ENCODE assay signal across 10 mouse cellular contexts in genomic region chr7:81959704-81960103, GRCm38 (mm10). TPM values are rescaled to one million over a fixed set of nuclear protein-coding genes. Genes with fewer than 3 reads are reported as not detected.
DNase-seq lines count a peak whose midpoint lies in the region; ATAC-seq lines count a peak whose summit lies in the region.
"Had no signal": no experiment of that assay in that cellular context is flagged by ENCODE, and none has a peak within 500 bp of the region (broad histone marks: within the 10 kb centered on the region; RNA-seq: fewer than 3 reads in every experiment).

No protein-coding gene starts in this region.

- no peak overlapping the region for H3K4me2 ChIP-seq in intestine, embryonic 14.5 days (ENCODE audit: low read length)
- H3K4me2 ChIP-seq in intestine, embryonic 16.5 days (ENCODE audit: low read depth, low read length): no peak overlapping the region
- H3K4me2 ChIP-seq in neural tube, embryonic 11.5 days (ENCODE audit: low read depth): no peak overlapping the region
- H3K4me2 ChIP-seq: embryonic facial prominence, embryonic 15.5 days; liver, embryonic 15.5 days had no signal

- WGBS in intestine, embryonic 14.5 days: 3% methylated on average over 3 of the region's 3 CpGs
- WGBS in intestine, embryonic 16.5 days: 2% methylated on average over 3 of the region's 3 CpGs
- 7% methylated on average over 3 of the region's 3 CpGs for WGBS in neural tube, embryonic 11.5 days

- 0 out of 2 replicates have a peak, but pooled peaks have one; percentile 47 for ATAC-seq in intestine, embryonic 14.5 days (replicated peaks; ENCODE audit: low FRiP score, low TSS enrichment, low read depth)
- ATAC-seq in intestine, embryonic 16.5 days: no peak; the same call in 1 of the 2 replicates
- no peak for ATAC-seq in neural tube, embryonic 11.5 days (ENCODE audit: insufficient read depth, low FRiP score, low TSS enrichment)

- H3K27ac ChIP-seq in intestine, embryonic 14.5 days (ENCODE audit: low read depth): no peak overlapping the region
- no peak overlapping the region for H3K27ac ChIP-seq in intestine, embryonic 16.5 days (ENCODE audit: low read length)
- H3K27ac ChIP-seq in neural tube, embryonic 11.5 days (ENCODE audit: low read depth, low read length): no peak overlapping the region
- H3K27ac ChIP-seq: embryonic facial prominence, embryonic 15.5 days; liver, embryonic 15.5 days had no signal

- H3K4me3 ChIP-seq in intestine, embryonic 14.5 days (ENCODE audit: low read depth, low read length): no peak overlapping the region
- H3K4me3 ChIP-seq in intestine, embryonic 16.5 days (ENCODE audit: low read length): no peak overlapping the region
- H3K4me3 ChIP-seq in neural tube, embryonic 11.5 days (ENCODE audit: low read depth, low read length): no peak overlapping the region
- H3K4me3 ChIP-seq: embryonic facial prominence, embryonic 15.5 days; liver, embryonic 15.5 days had no signal

- H3K27me3 ChIP-seq in intestine, embryonic 14.5 days (replicated peaks; ENCODE audit: control insufficient read depth, insufficient read depth, low read length): no peaks in the 10 kb centered on the region
- no peaks in the 10 kb centered on the region for H3K27me3 ChIP-seq in intestine, embryonic 16.5 days (replicated peaks; ENCODE audit: control insufficient read depth, insufficient read depth, low read length)
- H3K27me3 ChIP-seq in neural tube, embryonic 11.5 days (ENCODE audit: control insufficient read depth, insufficient read depth, low read length): no peaks in the 10 kb centered on the region

- no peak for DNase-seq in intestine, embryonic 14.5 days (ENCODE audit: low spot score)
- DNase-seq in B cell, adult 2 months: peak; percentile 50
- DNase-seq in NIH3T3 (ENCODE audit: low read depth): peak; percentile 90
- peak; percentile 57 for DNase-seq in embryo, embryonic 11.5 days (ENCODE audit: low read depth, low spot score)
- peak; percentile 38 for DNase-seq in kidney, postnatal 10 days
- DNase-seq in neural tube, embryonic 11.5 days (ENCODE audit: low spot score): peak; percentile 47
- DNase-seq in ovary, postnatal 10 days (ENCODE audit: low spot score): no peak

- H3K9me3 ChIP-seq in intestine, embryonic 14.5 days (ENCODE audit: control insufficient read depth, low read length): no peaks in the 10 kb centered on the region
- no peaks in the 10 kb centered on the region for H3K9me3 ChIP-seq in intestine, embryonic 16.5 days (ENCODE audit: control insufficient read depth, low read length)
- H3K9me3 ChIP-seq in neural tube, embryonic 11.5 days (ENCODE audit: control insufficient read depth, low read length): no peaks in the 10 kb centered on the region
- H3K9me3 ChIP-seq: embryonic facial prominence, embryonic 15.5 days; liver, embryonic 15.5 days had no signal

- no peaks in the 10 kb centered on the region for H3K36me3 ChIP-seq in intestine, embryonic 14.5 days (ENCODE audit: control insufficient read depth, insufficient read depth, low read length)
- no peaks in the 10 kb centered on the region for H3K36me3 ChIP-seq in intestine, embryonic 16.5 days (ENCODE audit: control insufficient read depth, insufficient read depth, low read length)
- no peaks in the 10 kb centered on the region for H3K36me3 ChIP-seq in neural tube, embryonic 11.5 days (ENCODE audit: control insufficient read depth, insufficient read depth, low read length)
- H3K36me3 ChIP-seq: embryonic facial prominence, embryonic 15.5 days; liver, embryonic 15.5 days had no signal

- H3K4me1 ChIP-seq in intestine, embryonic 14.5 days (replicated peaks; ENCODE audit: control insufficient read depth, insufficient read depth, low read length): peaks cover 8% of the 10 kb centered on the region; the same call in 1 of the 2 replicates
- no peaks in the 10 kb centered on the region for H3K4me1 ChIP-seq in intestine, embryonic 16.5 days (ENCODE audit: control insufficient read depth, insufficient read depth, low read length)
- no peaks in the 10 kb centered on the region for H3K4me1 ChIP-seq in neural tube, embryonic 11.5 days (ENCODE audit: control insufficient read depth, insufficient read depth, low read length)
- H3K4me1 ChIP-seq: embryonic facial prominence, embryonic 15.5 days; liver, embryonic 15.5 days had no signal

- no peak overlapping the region for H3K9ac ChIP-seq in intestine, embryonic 14.5 days (ENCODE audit: low read length)
- no peak overlapping the region for H3K9ac ChIP-seq in intestine, embryonic 16.5 days (ENCODE audit: low read depth, low read length)
- no peak overlapping the region for H3K9ac ChIP-seq in neural tube, embryonic 11.5 days (ENCODE audit: low read length)
- H3K9ac ChIP-seq: embryonic facial prominence, embryonic 15.5 days; liver, embryonic 15.5 days had no signal

RNA-seq across cellular contexts. Expression of gene Hdgfl3, which starts 25.4 kb away (rescaled TPM):
- 17.5 and 19.1 TPM in 2 replicates for polyA plus RNA-seq in intestine, embryonic 14.5 days (2014; fragmentation: Nextera tagmentation; extraction: Ambion mirVana)
- polyA plus RNA-seq in intestine, embryonic 16.5 days (2015; fragmentation: Nextera tagmentation; extraction: Ambion mirVana): 6.3 and 6.7 TPM in 2 replicates
- polyA plus RNA-seq in neural tube, embryonic 11.5 days (2014; fragmentation: Nextera tagmentation; extraction: Ambion mirVana): 37.5 and 40.3 TPM in 2 replicates

RNA-seq across cellular contexts. Expression of gene Bnc1, which starts 32.4 kb away (rescaled TPM):
- polyA plus RNA-seq in intestine, embryonic 14.5 days (2014; fragmentation: Nextera tagmentation; extraction: Ambion mirVana): 6.2 and 7.2 TPM in 2 replicates
- polyA plus RNA-seq in intestine, embryonic 16.5 days (2015; fragmentation: Nextera tagmentation; extraction: Ambion mirVana): 2.1 TPM in 2 replicates
- 3.3 and 4.6 TPM in 2 replicates for polyA plus RNA-seq in neural tube, embryonic 11.5 days (2014; fragmentation: Nextera tagmentation; extraction: Ambion mirVana)

Comparison
In these comparisons a context has a peak if more than half of its experiments do, and no peak if none do; other contexts are left out.
1. DNase-seq: peak in B cell, adult 2 months (2 of 2), NIH3T3 (single experiment), embryo, embryonic 11.5 days (single experiment), kidney, postnatal 10 days (single experiment) and neural tube, embryonic 11.5 days (single experiment); none in intestine, embryonic 14.5 days (single experiment) and ovary, postnatal 10 days (single experiment).